Mouse (Mus musculus): Measurements from ENCODE around the gene Col4a5.

GRCm38 (mm10) chrX:141724391-141724891 is 249.3 kb downstream of the Col4a5 start:
- TF ChIP-seq CTCF (conservative IDR thresholded peaks at IDR 0.05; ENCODE audit: insufficient read depth, insufficient read length, low read depth, low read length) (no peak), POLR2A (IDR thresholded peaks at IDR 0.05; ENCODE audit: low read depth, low read length) (no peak)

All from kidney, adult 2 months (tissue).